Mouse (Mus musculus) liver, embryonic 15.5 days (tissue): ENCODE measurements around the gene Lef1. TPM values are rescaled to one million over a fixed set of nuclear protein-coding genes. Genes with fewer than 3 reads are reported as not detected.

ENCODE experiments used
- ATAC-seq: fragments of 200-750 bp; cut with Nextera tagmentation; 2 replicates; pipeline ENCODE4 v1.8.0; 2017; ENCODE audit warnings: moderate number of reproducible peaks, mild to moderate bottlenecking, moderate library complexity; ENCODE audit not compliant: insufficient read depth
- H3K27ac ChIP-seq: fragments of 300-500 bp; sonication (generic); replicated peaks from 2 replicates; pipeline ENCODE4 v1.5.1; 2015; ENCODE audit warnings: mild to moderate bottlenecking, inconsistent platforms
- H3K27me3 ChIP-seq: fragments of 300-500 bp; sonication (generic); 2 replicates; pipeline ENCODE4 v1.6.1; 2015; ENCODE audit warnings: mild to moderate bottlenecking, inconsistent platforms
- H3K36me3 ChIP-seq: fragments of 300-500 bp; sonication (generic); replicated peaks from 2 replicates; pipeline ENCODE4 v1.6.1; 2015; ENCODE audit warnings: moderate library complexity, mild to moderate bottlenecking, inconsistent platforms
- H3K4me1 ChIP-seq: fragments of 300-500 bp; sonication (generic); replicated peaks from 2 replicates; pipeline ENCODE4 v1.6.1; 2015; ENCODE audit warnings: inconsistent platforms
- H3K4me2 ChIP-seq: fragments of 300-500 bp; sonication (generic); 2 replicates; pipeline ENCODE4 v1.6.1; 2015; ENCODE audit warnings: moderate library complexity, mild to moderate bottlenecking, inconsistent platforms
- H3K4me3 ChIP-seq: fragments of 300-500 bp; sonication (generic); replicated peaks from 2 replicates; pipeline ENCODE4 v1.5.1; 2015; ENCODE audit warnings: mild to moderate bottlenecking, inconsistent platforms
- H3K9ac ChIP-seq: fragments of 300-500 bp; sonication (generic); 2 replicates; pipeline ENCODE4 v1.6.1; 2015; ENCODE audit warnings: moderate library complexity, mild to moderate bottlenecking, inconsistent platforms
- H3K9me3 ChIP-seq: fragments of 300-500 bp; sonication (generic); replicated peaks from 2 replicates; pipeline ENCODE4 v1.6.1; 2016; ENCODE audit warnings: inconsistent platforms
- WGBS: fragments of 180-500 bp; shearing (Covaris S2); methylation state at CpG from one replicate; pipeline ENCODE4 v1.1.7; 2015; ENCODE audit warnings: mixed read lengths; ENCODE audit not compliant: insufficient replicate concordance; 5-methylcytosine and 5-hydroxymethylcytosine counted together
- polyA plus RNA-seq: library from polyadenylated mRNA; unstranded; fragments of >200 nt; fragmentation: Nextera tagmentation; extraction: Ambion mirVana; gene quantifications from 2 replicates; pipeline ENCODE4 v1.2.1, GENCODE M21; 2015

Gene Lef1
- polyA plus RNA-seq, 1 experiment from 2014 or later: 0.86 TPM

DNA sequence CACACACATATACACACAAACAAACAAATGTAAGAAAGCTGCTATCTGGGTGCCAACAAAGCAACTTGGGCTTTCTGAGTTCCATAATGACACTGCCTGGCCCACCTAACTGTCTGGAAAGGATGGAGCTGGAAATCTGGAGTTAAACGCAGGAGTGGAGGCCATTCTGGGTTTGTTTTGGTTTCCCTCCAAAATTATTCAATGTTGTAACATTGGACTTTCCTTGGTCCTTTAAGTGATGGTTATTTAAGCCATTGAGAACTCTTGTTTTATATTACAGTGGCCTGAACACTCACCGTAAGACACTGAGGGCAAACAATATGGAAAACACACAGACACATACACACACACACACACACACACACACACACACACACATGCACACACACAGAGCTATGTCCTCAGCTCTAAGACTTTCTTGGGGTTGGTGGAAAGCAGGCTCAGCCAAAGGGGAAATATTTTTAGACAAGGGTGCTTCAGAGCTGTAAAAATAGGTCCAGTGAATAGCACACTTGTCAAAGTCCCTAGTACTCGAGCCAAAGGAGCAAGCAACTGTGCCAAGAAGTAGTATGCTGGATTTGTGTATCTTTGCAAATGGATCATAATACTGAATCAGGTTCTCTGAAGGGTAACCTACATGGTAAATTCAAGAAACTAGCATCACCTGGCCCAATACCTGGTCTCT is 156.2 kb downstream of the Lef1 start:
- Histone ChIP-seq H3K9ac (no peak overlapping the region), H3K4me3 (no peak overlapping the region), H3K4me1 (peaks cover 29% of the 10 kb centered on the region), H3K27me3 (no peaks in the 10 kb centered on the region), H3K36me3 (0 out of 2 replicates have a peak, but pooled peaks cover 4% of the 10 kb centered on the region), H3K27ac (no peak overlapping the region), H3K4me2 (no peak overlapping the region), H3K9me3 (no peaks in the 10 kb centered on the region)
- no peak for ATAC-seq
- 55% methylated on average over 3 of the region's 3 CpGs for WGBS

DNA sequence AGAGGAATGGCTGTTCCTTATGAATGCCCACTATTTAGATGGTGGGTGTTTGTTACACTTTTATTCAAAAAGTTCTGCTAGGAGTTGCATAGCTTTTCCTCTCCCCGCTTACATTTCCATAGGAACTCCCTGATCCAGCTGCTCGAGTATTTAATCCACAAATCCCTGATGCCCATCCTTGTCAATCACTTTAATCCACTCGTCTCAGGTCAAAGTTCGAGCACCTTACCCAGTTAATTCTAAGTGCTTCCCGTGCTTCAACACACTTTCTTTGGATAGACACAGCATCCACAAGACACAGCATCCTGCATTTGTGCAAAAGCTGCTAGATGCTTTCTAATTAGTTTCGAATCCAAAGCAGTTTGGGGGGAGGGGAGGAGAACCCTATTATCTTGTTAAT is 160.1 kb downstream of the Lef1 start:
- Histone ChIP-seq H3K27me3 (no peaks in the 10 kb centered on the region), H3K4me3 (peak overlapping the region; percentile 66), H3K9me3 (no peaks in the 10 kb centered on the region), H3K9ac (peak overlapping the region; percentile 30; the same call in 1 of the 2 replicates), H3K27ac (no peak overlapping the region), H3K4me2 (peak overlapping the region; percentile 83), H3K36me3 (no peaks in the 10 kb centered on the region), H3K4me1 (peaks cover 32% of the 10 kb centered on the region)
- no peak for ATAC-seq
- WGBS: 51% methylated on average over 6 of the region's 6 CpGs

DNA sequence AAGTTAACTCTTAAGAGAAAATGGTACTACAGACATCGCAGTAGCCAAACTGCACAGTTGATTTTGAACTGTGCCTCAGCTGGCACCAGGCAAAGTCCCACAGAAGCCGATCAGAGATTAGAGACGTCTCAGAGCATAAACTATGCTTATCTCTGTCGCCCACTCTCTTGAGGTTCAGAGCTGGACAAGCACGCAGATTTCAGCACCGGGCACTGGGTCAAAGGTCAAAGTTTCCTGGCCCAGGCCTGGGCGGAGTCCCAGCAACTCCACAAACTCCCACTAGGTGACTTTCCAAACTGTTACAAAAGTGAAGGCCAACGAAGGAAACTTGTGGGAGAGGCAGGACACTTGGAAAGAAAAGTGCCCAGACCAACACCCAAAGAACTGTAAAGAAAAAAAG is 160.9 kb downstream of the Lef1 start:
- H3K27me3 ChIP-seq: no peaks in the 10 kb centered on the region
- peak; percentile 59 for ATAC-seq
- H3K9ac ChIP-seq: peak overlapping the region; percentile 55; the same call in 1 of the 2 replicates
- peak overlapping the region; percentile 83 for H3K4me2 ChIP-seq
- no peaks in the 10 kb centered on the region for H3K9me3 ChIP-seq
- WGBS: 2% methylated on average over 8 of the region's 8 CpGs
- peaks cover 32% of the 10 kb centered on the region for H3K4me1 ChIP-seq
- H3K36me3 ChIP-seq: no peaks in the 10 kb centered on the region
- H3K4me3 ChIP-seq: peak overlapping the region; percentile 66
- H3K27ac ChIP-seq: peak overlapping the region; percentile 72

DNA sequence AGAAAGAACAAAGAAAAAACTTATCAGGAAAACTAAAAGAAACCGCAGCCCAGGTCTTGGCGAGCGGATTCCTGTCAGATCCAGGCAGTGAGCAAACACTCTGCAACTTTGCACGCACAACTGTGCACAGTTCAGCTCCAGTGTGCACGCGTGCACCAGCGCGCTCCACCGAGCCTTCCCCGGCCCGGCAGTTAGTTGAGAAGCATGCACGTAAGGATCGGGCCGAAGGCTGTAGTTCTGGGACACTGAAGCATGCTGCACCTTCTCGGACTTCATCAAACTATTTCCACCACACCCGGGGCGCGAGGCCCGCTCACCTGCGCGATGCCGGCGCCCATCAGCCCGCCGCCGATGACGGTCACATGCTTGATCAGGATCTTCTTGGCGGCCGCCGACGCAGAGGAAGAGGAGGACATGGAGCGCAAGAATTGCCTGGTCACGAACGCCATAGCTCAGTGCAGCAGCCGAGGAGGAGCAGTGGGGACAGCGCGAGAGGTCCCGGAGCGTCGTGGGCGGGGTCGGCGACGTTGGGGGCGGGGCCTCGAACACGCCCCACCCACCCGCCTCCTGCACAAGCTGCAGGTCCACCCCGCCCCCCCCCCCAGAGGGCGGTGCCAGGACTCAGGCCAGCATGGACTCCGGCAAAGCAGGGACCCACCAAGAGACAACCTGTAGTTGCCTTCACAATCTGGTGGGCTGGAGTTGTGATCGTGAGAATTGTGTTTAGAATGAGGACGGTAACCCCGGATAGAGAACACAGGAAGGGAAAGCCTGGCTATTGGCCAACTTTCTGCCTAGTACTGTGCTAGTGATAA is 161.5 kb downstream of the Lef1 start, which contains the start of gene Hadh:
Hadh (minus strand) TSS at position 543 of the 815 bp plus-strand sequence.
- H3K27ac ChIP-seq: peak within 1 kb of the TSS; percentile 72
- H3K4me3 ChIP-seq: peak within 1 kb of the TSS; percentile 66
- no peaks in the 10 kb centered on the region for H3K36me3 ChIP-seq
- peak within 1 kb of the TSS; percentile 83 for H3K4me2 ChIP-seq
- H3K9me3 ChIP-seq: no peaks in the 10 kb centered on the region
- WGBS: under 1% methylated on average over 54 of the region's 54 CpGs
- peak within 1 kb of the TSS; percentile 55 for H3K9ac ChIP-seq
- peak; percentile 81 for ATAC-seq
- H3K4me1 ChIP-seq: peaks cover 27% of the 10 kb centered on the region
- no peaks in the 10 kb centered on the region for H3K27me3 ChIP-seq

DNA sequence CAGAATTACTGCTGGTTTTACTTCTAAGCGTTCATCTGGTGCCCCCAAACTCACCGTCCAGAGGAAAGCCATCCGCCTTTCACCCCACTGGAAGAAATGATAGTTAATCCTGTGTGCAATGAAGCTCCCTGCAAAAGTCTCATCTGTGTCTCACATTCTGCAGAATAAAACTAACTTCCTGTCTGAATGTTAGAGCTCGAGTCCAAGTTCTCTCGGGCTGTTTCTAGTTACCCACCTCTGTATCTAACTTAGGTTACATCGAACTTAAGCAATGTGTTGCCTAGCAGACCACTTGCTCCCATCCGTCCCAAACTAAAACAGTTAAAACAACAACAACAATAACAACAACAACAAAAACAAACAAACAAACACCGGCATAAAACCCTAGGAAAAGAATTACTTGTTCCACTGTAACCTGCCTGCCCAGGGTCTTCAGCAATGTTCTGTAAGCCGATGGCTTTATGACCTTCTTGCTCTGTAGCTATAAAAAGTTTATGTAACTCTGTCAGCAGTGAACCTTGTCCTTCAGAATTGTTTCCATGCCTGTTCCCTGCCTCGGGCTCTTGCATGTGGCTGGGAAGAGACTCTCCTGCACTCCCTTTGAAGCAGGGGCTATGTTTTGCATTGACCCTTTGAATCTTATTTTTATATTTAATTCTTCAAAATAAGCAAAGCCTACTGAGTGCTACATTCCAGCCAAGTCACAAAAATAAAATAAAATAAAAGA is 162.3 kb downstream of the Lef1 start:
- peak overlapping the region; percentile 83 for H3K4me2 ChIP-seq
- H3K36me3 ChIP-seq: no peaks in the 10 kb centered on the region
- H3K27ac ChIP-seq: peak overlapping the region; percentile 53; the same call in 1 of the 2 replicates
- H3K4me3 ChIP-seq: peak overlapping the region; percentile 66
- peaks cover 23% of the 10 kb centered on the region for H3K4me1 ChIP-seq
- WGBS: 24% methylated on average over 10 of the region's 10 CpGs
- ATAC-seq: no peak; the same call in 1 of the 2 replicates
- H3K9me3 ChIP-seq: no peaks in the 10 kb centered on the region
- peak overlapping the region; percentile 55; the same call in 1 of the 2 replicates for H3K9ac ChIP-seq
- no peaks in the 10 kb centered on the region for H3K27me3 ChIP-seq

Other genes with a start within 250 kb of the Lef1 start
- gene Hadh, start 161.6 kb downstream of the Lef1 start, polyA plus RNA-seq: 114 and 120 TPM in 2 replicates
- gene Cyp2u1, start 192.8 kb downstream of the Lef1 start, polyA plus RNA-seq: 0.25 and 0.28 TPM in 2 replicates